Mouse (Mus musculus): ENCODE data around the gene Atf6. TPM values are rescaled to one million over a fixed set of nuclear protein-coding genes. Genes with fewer than 3 reads are reported as not detected.

The Atf6 gene
- polyA plus RNA-seq, 1 experiment from 2014 or later = 7.5 TPM

DNA sequence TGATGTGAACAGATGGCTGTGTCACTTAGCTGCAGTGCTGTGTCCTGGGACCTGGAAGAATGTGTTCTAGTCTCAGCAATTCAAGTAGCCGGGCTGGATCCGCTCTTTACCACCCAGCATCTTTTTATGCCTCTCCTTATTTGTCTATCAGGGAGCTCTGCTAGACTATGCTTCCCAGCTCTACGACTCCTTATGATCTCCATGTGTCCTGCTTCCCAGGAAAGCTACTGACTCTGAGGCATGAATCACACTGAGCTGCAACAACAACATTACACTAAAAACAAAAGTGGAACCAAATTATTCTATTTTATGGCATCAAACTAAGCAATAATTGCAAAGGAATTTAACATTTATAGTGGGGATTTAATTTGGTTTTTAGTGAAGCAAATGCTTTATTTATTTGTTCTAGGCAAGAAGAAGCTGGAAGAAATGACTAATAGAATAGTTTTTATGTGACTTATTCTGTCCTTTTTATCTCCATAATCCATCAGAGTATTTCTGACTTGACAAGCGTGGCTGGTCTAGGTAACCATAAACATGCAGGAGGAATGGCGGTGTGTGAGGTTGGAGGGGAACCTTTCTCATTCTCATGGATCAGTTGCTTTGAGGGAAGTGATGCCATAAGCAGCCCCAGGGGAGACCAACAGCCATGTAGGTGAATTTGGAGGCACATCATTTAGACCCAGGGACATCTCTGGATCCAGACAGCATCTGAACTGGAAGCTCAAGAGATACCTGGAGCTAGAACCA is 125.9 kb downstream of the Atf6 start:
- WGBS = 89% methylated on average over 5 of the region's 5 CpGs

DNA sequence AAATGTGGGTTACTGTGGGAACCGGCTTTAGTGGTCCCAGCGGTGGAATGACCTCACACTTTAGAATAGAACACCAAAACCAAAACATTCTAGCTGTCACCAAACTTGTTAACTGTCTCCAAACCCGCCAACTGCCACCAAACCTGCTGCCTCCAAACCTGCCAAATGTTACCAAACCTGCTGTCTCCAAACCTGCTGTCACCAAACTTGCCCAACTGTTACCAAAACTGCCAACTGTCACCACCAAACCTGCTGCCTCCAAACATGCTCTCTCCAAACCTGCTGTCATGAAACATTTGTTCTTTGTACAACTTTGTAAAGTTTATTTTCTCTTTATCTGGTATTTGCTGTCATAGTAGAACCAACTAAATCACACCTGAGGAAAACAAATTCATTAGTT is 132.7 kb downstream of the Atf6 start:
- Histone ChIP-seq H3K4me2 (ENCODE audit: low read length) (no peak overlapping the region), H3K36me3 (ENCODE audit: control insufficient read depth, insufficient read depth, low read length) (peaks cover 4% of the 10 kb centered on the region; the same call in 1 of the 2 replicates), H3K27ac (ENCODE audit: low read depth, low read length) (no peak overlapping the region), H3K27me3 (replicated peaks; ENCODE audit: control insufficient read depth, insufficient read depth, low read length) (no peaks in the 10 kb centered on the region), H3K9ac (ENCODE audit: low read length) (no peak overlapping the region), H3K4me3 (ENCODE audit: low read depth, low read length) (no peak overlapping the region), H3K9me3 (replicated peaks; ENCODE audit: control insufficient read depth, low read length) (no peaks in the 10 kb centered on the region), H3K4me1 (ENCODE audit: control insufficient read depth, insufficient read depth, low read length) (no peaks in the 10 kb centered on the region)
- 88% methylated on average over 3 of the region's 3 CpGs for WGBS
- DNase-seq (ENCODE audit: low spot score) = no peak
- no peak for ATAC-seq

More for the DNA sequence above, 125.9 kb downstream of the Atf6 start:
- ATAC-seq = no peak
- H3K27me3 ChIP-seq (replicated peaks; ENCODE audit: control insufficient read depth, insufficient read depth, low read length) = no peaks in the 10 kb centered on the region
- DNase-seq (ENCODE audit: low spot score) = no peak
- H3K4me1 ChIP-seq (ENCODE audit: control insufficient read depth, insufficient read depth, low read length) = no peaks in the 10 kb centered on the region
- H3K4me2 ChIP-seq (ENCODE audit: low read length) = no peak overlapping the region
- no peaks in the 10 kb centered on the region for H3K9me3 ChIP-seq (replicated peaks; ENCODE audit: control insufficient read depth, low read length)
- H3K4me3 ChIP-seq (ENCODE audit: low read depth, low read length) = no peak overlapping the region
- no peak overlapping the region for H3K9ac ChIP-seq (ENCODE audit: low read length)
- no peak overlapping the region for H3K27ac ChIP-seq (ENCODE audit: low read depth, low read length)
- no peaks in the 10 kb centered on the region for H3K36me3 ChIP-seq (ENCODE audit: control insufficient read depth, insufficient read depth, low read length)

DNA sequence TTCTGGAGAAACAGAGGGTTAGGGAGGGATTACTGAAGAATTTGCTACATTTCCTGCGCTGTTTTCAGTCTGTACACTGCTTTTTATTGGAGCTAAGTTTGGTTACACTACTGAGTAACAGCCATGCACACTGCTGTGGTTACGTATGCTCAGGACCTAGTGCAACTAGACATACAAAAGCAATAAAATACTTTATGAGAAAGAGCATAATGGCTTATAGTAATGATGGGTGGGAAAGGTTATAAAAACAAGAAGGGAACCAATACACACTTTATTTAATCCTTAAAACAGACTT is 135.0 kb downstream of the Atf6 start:
- 96% methylated on average over 2 of the region's 2 CpGs for WGBS
- H3K27ac ChIP-seq (ENCODE audit: low read depth, low read length) = no peak overlapping the region
- H3K4me2 ChIP-seq (ENCODE audit: low read length) = no peak overlapping the region
- no peaks in the 10 kb centered on the region for H3K27me3 ChIP-seq (replicated peaks; ENCODE audit: control insufficient read depth, insufficient read depth, low read length)
- no peak for DNase-seq (ENCODE audit: low spot score)
- no peaks in the 10 kb centered on the region for H3K4me1 ChIP-seq (ENCODE audit: control insufficient read depth, insufficient read depth, low read length)
- H3K4me3 ChIP-seq (ENCODE audit: low read depth, low read length) = no peak overlapping the region
- ATAC-seq = no peak
- H3K9ac ChIP-seq (ENCODE audit: low read length) = no peak overlapping the region
- no peaks in the 10 kb centered on the region for H3K9me3 ChIP-seq (replicated peaks; ENCODE audit: control insufficient read depth, low read length)
- H3K36me3 ChIP-seq (ENCODE audit: control insufficient read depth, insufficient read depth, low read length) = peaks cover 4% of the 10 kb centered on the region; the same call in 1 of the 2 replicates

DNA sequence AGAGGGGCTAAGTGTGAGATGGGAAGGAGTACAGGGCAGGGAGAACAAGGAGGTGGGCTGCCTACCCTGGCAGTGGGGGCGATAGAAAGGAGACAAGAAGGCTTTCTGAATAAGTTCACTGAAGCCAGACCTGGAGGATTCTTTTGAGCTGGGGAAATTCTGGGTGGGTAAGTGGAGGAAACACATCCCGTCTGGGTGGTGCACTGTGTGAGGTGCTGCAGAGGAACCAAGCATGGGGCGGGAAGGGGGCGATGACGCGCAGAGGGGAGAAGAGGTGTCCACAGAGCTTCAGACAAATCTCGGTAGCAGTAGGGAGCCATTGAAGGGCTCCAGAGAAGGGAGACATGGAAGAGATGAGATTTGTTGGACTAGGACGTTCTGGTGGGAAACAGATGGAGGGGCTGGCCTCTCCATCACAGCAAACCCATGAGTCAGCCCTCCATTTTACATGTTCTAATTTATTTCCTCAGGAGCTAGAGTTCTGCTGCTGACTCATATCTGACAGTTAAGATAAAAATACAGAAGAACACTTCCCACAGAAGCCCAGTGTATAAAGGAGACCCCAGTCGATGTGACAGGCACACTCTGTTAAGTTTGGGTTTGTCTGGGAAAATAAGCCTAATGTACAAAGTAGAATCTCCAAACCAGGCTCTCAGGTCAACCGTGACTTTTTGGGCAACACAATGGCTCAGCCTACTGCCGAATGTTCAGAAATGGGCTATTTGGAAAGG is 135.5 kb downstream of the Atf6 start:
- H3K27me3 ChIP-seq (replicated peaks; ENCODE audit: control insufficient read depth, insufficient read depth, low read length) = no peaks in the 10 kb centered on the region
- H3K27ac ChIP-seq (ENCODE audit: low read depth, low read length) = no peak overlapping the region
- H3K4me2 ChIP-seq (ENCODE audit: low read length) = no peak overlapping the region
- ATAC-seq (no peak), DNase-seq (ENCODE audit: low spot score) (no peak)
- no peak overlapping the region for H3K9ac ChIP-seq (ENCODE audit: low read length)
- WGBS = 86% methylated on average over 11 of the region's 11 CpGs
- H3K9me3 ChIP-seq (replicated peaks; ENCODE audit: control insufficient read depth, low read length) = no peaks in the 10 kb centered on the region
- H3K36me3 ChIP-seq (ENCODE audit: control insufficient read depth, insufficient read depth, low read length) = peaks cover 4% of the 10 kb centered on the region; the same call in 1 of the 2 replicates
- H3K4me3 ChIP-seq (ENCODE audit: low read depth, low read length) = no peak overlapping the region
- no peaks in the 10 kb centered on the region for H3K4me1 ChIP-seq (ENCODE audit: control insufficient read depth, insufficient read depth, low read length)

DNA sequence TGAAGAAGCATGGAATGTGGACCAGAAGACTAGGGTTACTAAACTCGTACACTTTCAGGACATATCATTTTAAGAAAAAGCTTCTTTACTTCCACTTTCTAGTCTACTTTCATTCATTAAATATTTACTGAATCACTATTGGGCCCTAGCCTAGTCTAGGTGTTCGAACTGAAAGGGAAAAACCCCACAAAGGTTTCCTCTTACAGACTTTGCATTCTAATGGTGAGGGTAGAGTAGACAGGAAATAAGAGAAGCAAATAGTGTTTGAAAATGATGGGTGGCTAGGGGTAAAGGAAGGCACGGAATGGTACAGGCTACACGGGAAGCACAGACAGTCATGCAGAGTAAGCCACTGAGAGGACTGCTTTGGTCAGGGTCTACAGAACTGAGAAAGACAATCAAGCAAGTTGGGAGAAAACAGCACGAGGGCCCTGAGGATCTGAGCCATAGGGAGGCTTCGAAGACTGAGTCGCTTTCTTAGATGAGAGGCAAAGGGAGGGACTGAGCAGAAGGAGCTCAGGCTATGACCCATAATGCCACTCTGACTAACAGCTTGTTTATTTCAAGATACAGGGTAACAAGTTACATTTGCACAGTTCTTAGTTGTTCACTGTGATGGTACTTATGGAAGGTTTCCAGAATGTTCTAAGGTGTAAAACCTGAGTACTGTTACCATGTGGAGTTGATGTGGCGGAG is 138.2 kb downstream of the Atf6 start:
- Histone ChIP-seq H3K4me2 (ENCODE audit: low read length) (no peak overlapping the region), H3K36me3 (ENCODE audit: control insufficient read depth, insufficient read depth, low read length) (peaks cover 4% of the 10 kb centered on the region; the same call in 1 of the 2 replicates), H3K4me3 (ENCODE audit: low read depth, low read length) (no peak overlapping the region), H3K27ac (ENCODE audit: low read depth, low read length) (no peak overlapping the region), H3K4me1 (ENCODE audit: control insufficient read depth, insufficient read depth, low read length) (no peaks in the 10 kb centered on the region), H3K27me3 (replicated peaks; ENCODE audit: control insufficient read depth, insufficient read depth, low read length) (no peaks in the 10 kb centered on the region), H3K9me3 (replicated peaks; ENCODE audit: control insufficient read depth, low read length) (no peaks in the 10 kb centered on the region), H3K9ac (ENCODE audit: low read length) (no peak overlapping the region)
- WGBS = 93% methylated on average over 8 of the region's 8 CpGs
- no peak for ATAC-seq
- DNase-seq (ENCODE audit: low spot score) = no peak

DNA sequence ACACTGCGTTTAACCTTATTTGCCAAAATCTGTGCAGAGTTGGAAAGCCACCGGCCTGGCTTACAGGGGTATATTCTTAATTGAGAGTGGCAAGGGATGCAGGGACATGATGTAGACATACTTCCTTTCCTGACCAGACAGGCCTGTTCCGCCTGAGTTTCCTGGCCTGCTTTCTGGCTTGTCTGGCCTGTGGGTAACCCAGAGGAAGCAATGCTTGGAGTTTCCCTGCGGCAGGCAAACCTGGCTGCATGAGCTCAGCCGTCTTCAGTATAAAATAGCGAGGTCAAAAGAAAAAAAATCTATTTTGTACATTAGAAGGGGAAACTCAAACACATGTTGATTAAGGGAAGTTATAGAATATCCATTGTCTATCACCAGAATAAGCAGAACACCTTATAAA is 139.0 kb downstream of the Atf6 start:
- ATAC-seq = no peak
- Histone ChIP-seq H3K9ac (ENCODE audit: low read length) (no peak overlapping the region), H3K4me2 (ENCODE audit: low read length) (no peak overlapping the region), H3K4me3 (ENCODE audit: low read depth, low read length) (no peak overlapping the region), H3K9me3 (replicated peaks; ENCODE audit: control insufficient read depth, low read length) (no peaks in the 10 kb centered on the region), H3K4me1 (ENCODE audit: control insufficient read depth, insufficient read depth, low read length) (no peaks in the 10 kb centered on the region), H3K27me3 (replicated peaks; ENCODE audit: control insufficient read depth, insufficient read depth, low read length) (no peaks in the 10 kb centered on the region), H3K36me3 (ENCODE audit: control insufficient read depth, insufficient read depth, low read length) (peaks cover 3% of the 10 kb centered on the region; the same call in 1 of the 2 replicates), H3K27ac (ENCODE audit: low read depth, low read length) (no peak overlapping the region)
- 87% methylated on average over 6 of the region's 6 CpGs for WGBS
- DNase-seq (ENCODE audit: low spot score) = no peak

DNA sequence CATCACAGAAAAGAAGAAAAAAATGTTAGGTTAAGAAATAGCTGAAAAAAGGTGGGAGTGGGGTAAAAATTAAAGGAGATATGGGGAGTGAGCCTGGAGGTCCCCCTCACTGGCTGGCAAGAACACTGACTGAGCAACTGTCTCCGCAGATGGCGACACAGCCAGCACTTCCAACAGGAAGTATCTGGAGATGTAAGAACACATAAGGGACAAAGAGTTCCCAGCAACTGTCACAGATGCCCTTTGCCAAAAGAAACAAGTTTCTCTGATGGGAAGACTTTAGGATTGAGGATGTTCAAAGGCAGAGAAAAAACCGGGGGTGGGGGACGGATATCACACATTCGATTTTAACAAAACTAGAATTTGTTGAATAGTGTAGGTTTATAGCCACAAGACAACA is 146.0 kb downstream of the Atf6 start:
- Histone ChIP-seq H3K36me3 (ENCODE audit: control insufficient read depth, insufficient read depth, low read length) (no peaks in the 10 kb centered on the region), H3K9ac (ENCODE audit: low read length) (no peak overlapping the region), H3K4me3 (ENCODE audit: low read depth, low read length) (no peak overlapping the region), H3K4me1 (ENCODE audit: control insufficient read depth, insufficient read depth, low read length) (no peaks in the 10 kb centered on the region), H3K27me3 (replicated peaks; ENCODE audit: control insufficient read depth, insufficient read depth, low read length) (no peaks in the 10 kb centered on the region), H3K4me2 (ENCODE audit: low read length) (no peak overlapping the region), H3K27ac (ENCODE audit: low read depth, low read length) (no peak overlapping the region), H3K9me3 (replicated peaks; ENCODE audit: control insufficient read depth, low read length) (no peaks in the 10 kb centered on the region)
- DNase-seq (ENCODE audit: low spot score) (peak; percentile 40), ATAC-seq (no peak)
- WGBS = 84% methylated on average over 5 of the region's 5 CpGs

DNA sequence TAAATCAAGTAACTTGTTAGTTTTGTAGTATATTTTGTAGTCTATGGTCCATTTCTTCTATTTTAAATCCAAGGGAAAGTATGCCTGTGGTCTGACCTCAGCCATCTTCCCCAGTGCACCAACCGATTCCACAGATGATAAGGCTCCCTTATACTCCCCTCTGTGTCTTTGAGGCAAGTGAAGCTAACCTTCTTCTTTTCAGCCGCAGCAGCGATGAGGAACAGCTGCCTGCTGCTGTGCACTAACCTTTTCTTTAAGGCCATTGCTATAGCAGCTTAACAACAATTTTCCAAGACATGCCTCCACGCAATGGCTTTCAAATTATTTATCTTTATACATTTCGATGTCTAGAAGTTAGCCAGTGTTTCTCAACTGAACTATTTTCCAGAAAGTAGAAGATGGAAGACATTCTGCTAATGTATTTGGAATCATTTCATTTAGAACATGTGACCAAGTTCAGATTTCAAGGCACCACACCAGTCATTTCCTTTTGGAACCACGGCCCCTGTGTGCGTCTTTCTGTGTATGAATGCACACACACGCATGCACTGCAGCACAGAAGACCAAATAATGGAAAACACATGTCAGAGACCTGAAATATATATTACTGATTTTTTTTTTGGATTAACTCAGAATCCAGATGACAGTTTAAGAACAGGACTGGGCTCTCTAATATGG is 149.3 kb downstream of the Atf6 start:
- no peaks in the 10 kb centered on the region for H3K4me1 ChIP-seq (ENCODE audit: control insufficient read depth, insufficient read depth, low read length)
- H3K27me3 ChIP-seq (replicated peaks; ENCODE audit: control insufficient read depth, insufficient read depth, low read length) = no peaks in the 10 kb centered on the region
- WGBS = 82% methylated on average over 8 of the region's 8 CpGs
- H3K27ac ChIP-seq (ENCODE audit: low read depth, low read length) = no peak overlapping the region
- ATAC-seq (no peak), DNase-seq (ENCODE audit: low spot score) (no peak)
- H3K9ac ChIP-seq (ENCODE audit: low read length) = no peak overlapping the region
- H3K36me3 ChIP-seq (ENCODE audit: control insufficient read depth, insufficient read depth, low read length) = no peaks in the 10 kb centered on the region
- H3K4me3 ChIP-seq (ENCODE audit: low read depth, low read length) = no peak overlapping the region
- H3K9me3 ChIP-seq (replicated peaks; ENCODE audit: control insufficient read depth, low read length) = no peaks in the 10 kb centered on the region
- H3K4me2 ChIP-seq (ENCODE audit: low read length) = no peak overlapping the region
